Mouse (Mus musculus) heart, embryonic 10.5 days (tissue): Measurements from ENCODE around the gene Cnot3. TPM values are rescaled to one million over a fixed set of nuclear protein-coding genes. Genes with fewer than 3 reads are reported as not detected.
A peak's percentile ranks its signal among the peaks of the same experiment; 100 is the strongest.

Experiments used
- DNase-seq: peaks from one replicate; pipeline ENCODE4 v3.0.0-alpha.2; 2017; ENCODE audit warnings: low spot score
- H3K27ac ChIP-seq: fragments of 300-500 bp; sonication (generic); 2 replicates; pipeline ENCODE4 v1.5.1; 2016; ENCODE audit warnings: mild to moderate bottlenecking
- H3K27me3 ChIP-seq: fragments of 300-500 bp; sonication (generic); 2 replicates; pipeline ENCODE4 v1.6.1; 2016; ENCODE audit warnings: mild to moderate bottlenecking; ENCODE audit not compliant: poor library complexity, insufficient read depth, severe bottlenecking
- H3K36me3 ChIP-seq: fragments of 300-500 bp; sonication (generic); 2 replicates; pipeline ENCODE4 v1.6.1; 2016; ENCODE audit warnings: mild to moderate bottlenecking, moderate library complexity
- H3K4me1 ChIP-seq: fragments of 300-500 bp; sonication (generic); 2 replicates; pipeline ENCODE4 v1.6.1; 2016; ENCODE audit warnings: mild to moderate bottlenecking
- H3K4me3 ChIP-seq: fragments of 300-500 bp; sonication (generic); 2 replicates; pipeline ENCODE4 v1.5.1; 2016; ENCODE audit warnings: mild to moderate bottlenecking, moderate library complexity
- H3K9me3 ChIP-seq: fragments of 300-500 bp; sonication (generic); 2 replicates; pipeline ENCODE4 v1.6.1; 2016; ENCODE audit warnings: mild to moderate bottlenecking, moderate library complexity
- WGBS: fragments of 180-500 bp; shearing (Covaris S2); methylation state at CpG from one replicate; pipeline ENCODE4 v1.1.7; 2016; 5-methylcytosine and 5-hydroxymethylcytosine counted together
- polyA plus RNA-seq: library from polyadenylated mRNA; unstranded; fragments of >200 nt; fragmentation: Nextera tagmentation; extraction: Ambion mirVana; gene quantifications from 2 replicates; pipeline ENCODE4 v1.2.1, GENCODE M21; 2016

Gene Cnot3
- polyA plus RNA-seq, 1 experiment from 2014 or later: 56.4 TPM

DNA sequence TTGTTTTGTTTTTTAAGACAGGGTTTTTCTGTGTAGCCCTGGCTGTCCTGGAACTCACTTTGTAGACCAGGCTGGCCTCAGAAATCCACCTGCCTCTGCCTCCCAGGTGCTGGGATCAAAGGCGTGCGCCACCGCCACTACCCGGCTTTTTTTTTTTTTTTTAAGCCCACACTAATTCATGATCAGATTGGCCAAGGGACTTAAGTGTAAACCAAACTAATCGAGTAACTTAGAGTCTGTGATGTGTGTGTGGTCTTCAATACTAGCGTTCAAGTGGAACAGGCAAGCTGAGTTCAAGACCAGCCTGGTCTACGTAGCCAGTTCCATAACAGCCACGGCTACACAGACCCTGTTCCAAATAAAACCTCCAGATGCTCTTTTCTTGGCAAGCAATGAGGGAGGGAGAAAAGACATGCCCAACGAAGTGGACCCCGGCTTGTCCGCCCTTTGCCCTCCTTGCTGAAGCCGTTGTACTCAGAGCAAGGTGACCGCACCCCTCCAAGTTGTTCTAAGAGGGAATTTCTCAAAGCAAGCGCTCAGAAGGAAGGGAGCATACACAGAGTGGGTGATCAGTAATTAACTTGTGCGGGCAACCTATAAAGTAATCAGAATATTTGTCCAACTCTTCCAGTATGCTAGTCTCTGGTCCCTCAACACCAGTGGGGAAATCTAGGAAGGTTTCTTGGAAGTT, 19.6 kb downstream of the Cnot3 start:
- Histone ChIP-seq H3K9me3 (no peaks in the 10 kb centered on the region), H3K4me1 (peaks cover 28% of the 10 kb centered on the region), H3K4me3 (peak overlapping the region; percentile 80), H3K36me3 (peaks cover 40% of the 10 kb centered on the region), H3K27me3 (no peaks in the 10 kb centered on the region), H3K27ac (peak overlapping the region; percentile 92)
- WGBS: 30% methylated on average over 15 of the region's 15 CpGs
- DNase-seq: peak; percentile 78

DNA sequence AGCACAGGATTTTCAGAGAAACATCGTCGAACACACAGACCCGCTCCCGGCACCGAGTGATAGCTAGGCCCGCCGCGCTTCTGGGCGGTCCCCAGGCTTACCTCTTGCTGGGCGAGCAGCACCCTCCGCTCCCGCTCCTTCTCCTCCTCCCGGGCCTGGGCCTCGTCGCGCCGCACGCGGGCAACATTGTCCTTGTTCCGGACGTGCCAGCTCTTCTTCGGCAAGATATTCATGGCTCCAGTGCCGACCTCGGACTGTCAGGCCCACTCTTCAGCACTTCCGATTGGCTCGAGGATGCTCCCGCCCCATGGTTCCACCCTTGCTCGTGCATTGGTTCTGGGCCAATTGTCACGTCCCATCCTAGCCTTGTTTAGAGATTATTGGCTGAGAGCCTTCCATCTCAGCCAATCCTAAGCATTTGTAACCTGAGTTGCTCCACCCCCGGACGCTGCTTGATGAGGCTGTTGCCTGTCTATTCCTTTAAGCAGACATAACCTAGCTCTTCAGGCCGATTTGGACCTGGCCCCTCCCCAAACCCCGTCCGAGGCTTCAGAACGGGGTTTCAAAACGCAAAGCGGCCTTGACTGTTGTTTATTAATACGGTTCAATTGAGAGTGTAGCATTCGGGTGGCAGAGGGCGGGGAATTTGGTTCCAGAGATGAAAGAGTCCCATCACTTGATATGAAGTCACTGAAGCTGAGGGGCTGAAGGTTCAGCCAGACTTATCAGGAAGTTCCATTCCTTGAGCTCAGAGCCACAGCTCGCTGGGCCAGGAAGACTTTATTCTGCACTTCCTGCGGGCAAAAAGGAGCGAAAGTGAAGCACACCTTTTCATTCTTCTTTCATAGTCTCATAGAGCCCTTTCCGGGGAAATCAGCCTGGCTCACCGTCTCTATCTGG, 20.4 kb downstream of the Cnot3 start, which contains the start of gene Leng1:
TSS of gene Leng1 (minus strand) at position 626 of the 900 bp plus-strand sequence.
- DNase-seq: peak; percentile 99
- H3K27me3 ChIP-seq: no peaks in the 10 kb centered on the region
- peaks cover 33% of the 10 kb centered on the region for H3K36me3 ChIP-seq
- WGBS: 3% methylated on average over 45 of the region's 45 CpGs
- peak within 1 kb of the TSS; percentile 80 for H3K4me3 ChIP-seq
- H3K27ac ChIP-seq: peak within 1 kb of the TSS; percentile 92
- H3K9me3 ChIP-seq: no peaks in the 10 kb centered on the region
- H3K4me1 ChIP-seq: peaks cover 28% of the 10 kb centered on the region

DNA sequence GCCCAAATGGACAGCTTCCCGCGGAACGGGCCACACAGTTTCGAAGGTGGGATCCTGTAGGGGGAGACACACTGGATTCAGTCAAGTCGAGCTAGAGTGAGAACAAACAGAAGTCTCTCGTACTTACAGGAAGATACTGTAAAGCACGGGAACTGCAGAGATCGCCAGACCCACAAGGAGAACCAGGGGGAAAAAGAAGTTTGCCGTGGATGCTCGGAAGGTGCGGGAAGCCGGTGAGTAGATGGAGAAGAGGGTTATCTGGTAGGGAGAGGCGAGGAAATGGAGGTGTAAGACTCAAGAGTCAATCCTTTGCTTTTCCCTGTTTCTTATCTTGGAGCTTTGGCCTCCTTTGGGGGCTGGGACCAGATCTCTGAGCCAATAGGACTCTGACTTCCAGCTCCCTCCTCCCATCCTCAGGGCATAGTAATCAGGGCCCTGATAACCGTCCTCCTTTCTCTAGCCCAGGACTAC, 21.9 kb downstream of the Cnot3 start:
- no peaks in the 10 kb centered on the region for H3K27me3 ChIP-seq
- peaks cover 18% of the 10 kb centered on the region for H3K36me3 ChIP-seq
- H3K9me3 ChIP-seq: no peaks in the 10 kb centered on the region
- peaks cover 28% of the 10 kb centered on the region for H3K4me1 ChIP-seq
- H3K4me3 ChIP-seq: peak overlapping the region; percentile 43
- 6% methylated on average over 14 of the region's 14 CpGs for WGBS
- no peak for DNase-seq
- peak overlapping the region; percentile 25; the same call in 1 of the 2 replicates for H3K27ac ChIP-seq

DNA sequence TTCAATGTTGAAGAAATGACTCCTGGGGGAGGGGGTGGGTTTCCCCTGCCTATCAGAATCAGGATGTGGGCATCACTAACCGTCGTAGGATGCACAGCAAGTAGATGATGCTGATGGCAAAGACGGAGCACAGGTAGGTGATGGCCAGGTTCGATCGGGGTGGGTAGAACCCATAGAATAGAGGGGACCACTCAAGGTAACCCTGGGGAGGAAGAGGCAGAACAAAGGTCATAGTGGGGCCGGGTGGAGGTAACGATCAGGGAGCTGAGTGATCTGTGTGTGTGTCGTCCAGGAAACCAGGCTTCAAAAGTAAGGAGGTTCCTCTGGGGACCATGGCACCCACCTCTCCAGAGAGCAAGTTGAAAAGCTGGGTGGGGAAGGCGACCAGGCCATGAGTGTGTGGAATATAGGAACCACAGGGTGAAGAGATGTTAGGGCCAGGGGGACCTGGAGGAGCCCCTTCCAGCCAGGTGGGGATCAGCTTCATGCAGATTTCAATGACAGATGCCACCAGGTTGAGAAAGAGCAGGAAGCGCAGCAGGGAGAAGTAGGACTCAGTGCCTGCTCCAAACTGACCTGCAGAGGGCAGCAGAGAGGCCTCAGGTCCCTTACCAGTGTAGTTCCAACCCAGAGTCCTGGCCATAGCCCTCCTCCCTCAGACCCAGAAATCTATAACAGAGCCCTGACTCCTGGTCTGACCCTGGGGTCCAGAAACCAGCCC, 29.6 kb downstream of the Cnot3 start:
- no peak overlapping the region for H3K27ac ChIP-seq

DNA sequence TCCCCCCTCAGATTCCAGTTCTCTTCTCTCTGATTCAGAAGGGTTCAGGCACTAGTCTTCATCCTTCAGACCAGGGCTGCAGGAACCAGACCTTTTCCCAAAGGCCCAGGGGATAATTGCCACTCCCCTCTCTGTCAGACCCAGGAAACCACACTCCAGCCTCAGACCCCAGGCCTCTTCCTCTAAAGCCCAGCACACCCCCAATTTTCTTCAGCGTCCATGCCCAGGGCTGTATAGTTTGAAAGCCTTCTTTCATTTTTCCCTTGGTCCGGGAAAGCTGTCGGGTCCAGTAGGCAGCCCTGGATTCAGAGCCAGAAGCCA, 30.1 kb downstream of the Cnot3 start:
- H3K9me3 ChIP-seq: no peaks in the 10 kb centered on the region
- WGBS: 83% methylated on average over 3 of the region's 3 CpGs
- H3K4me3 ChIP-seq: no peak overlapping the region
- H3K27ac ChIP-seq: no peak overlapping the region
- no peaks in the 10 kb centered on the region for H3K4me1 ChIP-seq
- peaks cover 8% of the 10 kb centered on the region; the same call in 1 of the 2 replicates for H3K36me3 ChIP-seq
- no peak for DNase-seq
- H3K27me3 ChIP-seq: no peaks in the 10 kb centered on the region

More for the DNA sequence above, 29.6 kb downstream of the Cnot3 start:
- no peak overlapping the region for H3K4me3 ChIP-seq
- H3K27me3 ChIP-seq: no peaks in the 10 kb centered on the region
- no peaks in the 10 kb centered on the region for H3K4me1 ChIP-seq
- DNase-seq: peak; percentile 91
- H3K36me3 ChIP-seq: peaks cover 7% of the 10 kb centered on the region; the same call in 1 of the 2 replicates
- 69% methylated on average over 10 of the region's 10 CpGs for WGBS
- H3K9me3 ChIP-seq: no peaks in the 10 kb centered on the region

DNA sequence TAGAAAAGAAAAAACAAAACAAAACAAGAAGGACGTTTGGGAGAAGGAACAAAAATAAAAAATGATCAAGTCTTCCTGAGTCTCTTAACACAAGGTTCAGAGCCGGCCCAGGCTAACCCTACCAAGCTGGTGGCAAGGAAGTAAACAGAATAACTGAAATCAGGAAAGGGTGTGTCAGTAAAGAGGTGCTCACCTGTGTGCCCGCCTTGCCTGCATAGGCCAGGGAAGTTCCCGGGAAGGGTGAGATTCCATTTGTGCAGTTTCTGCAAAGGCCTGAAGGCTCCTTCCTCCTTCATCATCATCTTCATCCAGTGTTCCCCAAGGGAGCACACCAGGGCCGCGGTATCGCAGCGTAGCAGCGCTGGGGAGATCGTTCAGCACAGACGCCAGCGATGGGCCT, 31.3 kb downstream of the Cnot3 start:
- Histone ChIP-seq H3K36me3 (peaks cover 13% of the 10 kb centered on the region; the same call in 1 of the 2 replicates), H3K4me1 (no peaks in the 10 kb centered on the region), H3K27me3 (no peaks in the 10 kb centered on the region), H3K27ac (no peak overlapping the region), H3K4me3 (no peak overlapping the region), H3K9me3 (no peaks in the 10 kb centered on the region)
- DNase-seq: no peak
- WGBS: 85% methylated on average over 12 of the region's 12 CpGs

DNA sequence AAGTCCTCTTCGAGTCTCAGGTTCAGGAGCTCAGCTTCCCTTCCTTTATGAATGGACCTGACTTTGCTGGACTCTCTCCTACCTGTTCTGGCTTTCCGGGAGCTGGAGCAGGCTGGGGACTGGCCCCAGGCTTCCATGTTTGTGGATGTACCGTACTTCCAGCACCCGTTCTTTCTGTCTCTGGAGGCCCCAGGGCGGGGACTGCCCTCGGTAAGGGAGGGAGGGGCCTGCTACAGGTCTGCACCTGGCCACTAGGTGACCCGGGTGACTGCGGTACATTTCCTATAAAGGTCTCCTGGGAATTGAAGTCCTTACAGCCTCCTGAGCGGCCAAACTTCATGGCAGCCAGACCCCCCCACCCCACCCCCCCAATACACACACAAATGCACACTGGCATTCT, 32.3 kb downstream of the Cnot3 start, which contains the start of gene Tmc4:
TSS of gene Tmc4 (minus strand) at position 212 of the 400 bp plus-strand sequence.
- Histone ChIP-seq H3K4me3 (no peak within 1 kb of the TSS), H3K27ac (no peak within 1 kb of the TSS), H3K27me3 (no peaks in the 10 kb centered on the region), H3K9me3 (no peaks in the 10 kb centered on the region), H3K4me1 (no peaks in the 10 kb centered on the region), H3K36me3 (peaks cover 13% of the 10 kb centered on the region; the same call in 1 of the 2 replicates)
- no peak for DNase-seq
- WGBS: 50% methylated on average over 9 of the region's 9 CpGs

DNA sequence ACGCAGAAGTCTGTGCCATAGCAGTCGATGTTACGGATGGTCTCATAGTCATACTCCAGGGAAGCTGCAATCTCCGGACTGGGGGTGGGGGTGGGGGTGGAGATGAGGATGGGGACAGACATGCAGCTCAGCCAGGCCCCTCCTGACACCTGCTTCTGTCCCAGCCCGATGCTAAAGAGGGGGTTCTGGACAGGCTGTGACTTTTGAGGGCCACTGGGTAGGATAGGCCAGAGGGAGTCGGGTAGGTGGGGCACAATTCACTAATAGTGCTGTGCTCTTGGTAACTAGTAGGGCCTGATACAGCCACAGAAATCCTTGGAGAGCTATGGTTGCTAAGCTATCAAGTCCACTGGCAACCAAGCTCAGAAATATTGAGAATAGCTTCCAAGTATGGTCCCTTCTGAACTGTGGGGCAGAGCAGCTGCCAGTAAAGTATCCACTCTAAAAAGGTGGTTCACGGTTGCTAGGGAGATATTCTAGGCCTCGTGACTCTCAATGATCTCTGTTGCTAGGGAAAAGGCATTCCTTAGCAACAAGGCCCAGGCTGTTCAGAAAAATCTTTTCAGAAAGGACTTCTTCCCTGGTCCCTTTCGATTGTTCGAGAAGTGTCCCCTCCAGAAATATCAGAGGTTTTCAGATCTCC, 39.0 kb downstream of the Cnot3 start:
- WGBS: 86% methylated on average over 10 of the region's 10 CpGs
- no peaks in the 10 kb centered on the region for H3K9me3 ChIP-seq
- no peak for DNase-seq
- H3K27me3 ChIP-seq: no peaks in the 10 kb centered on the region
- no peak overlapping the region for H3K4me3 ChIP-seq
- no peaks in the 10 kb centered on the region for H3K4me1 ChIP-seq
- H3K36me3 ChIP-seq: peaks cover 46% of the 10 kb centered on the region
- no peak overlapping the region for H3K27ac ChIP-seq

DNA sequence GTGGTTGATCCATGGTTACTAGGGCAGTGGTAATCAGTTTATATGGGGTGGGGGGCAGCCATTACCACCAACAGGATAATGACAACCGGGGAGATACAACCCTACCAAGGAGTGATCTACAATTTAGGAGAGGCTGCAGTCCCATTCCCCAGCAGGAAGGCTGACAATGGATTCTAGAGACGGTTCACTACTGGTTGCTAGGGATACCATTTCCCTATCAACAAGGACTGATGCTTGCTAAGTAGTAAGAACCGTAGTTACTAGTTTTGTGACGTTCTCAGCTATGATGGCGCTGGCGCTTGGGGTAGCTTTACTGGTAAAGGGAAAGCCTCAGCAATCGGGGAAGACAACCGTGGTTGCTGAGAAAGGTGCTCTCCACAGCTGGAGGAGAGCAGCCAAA, 39.6 kb downstream of the Cnot3 start:
- H3K4me3 ChIP-seq: no peak overlapping the region
- peaks cover 46% of the 10 kb centered on the region for H3K36me3 ChIP-seq
- no peaks in the 10 kb centered on the region for H3K27me3 ChIP-seq
- no peaks in the 10 kb centered on the region for H3K4me1 ChIP-seq
- DNase-seq: peak; percentile 52
- H3K27ac ChIP-seq: no peak overlapping the region
- 86% methylated on average over 8 of the region's 8 CpGs for WGBS
- no peaks in the 10 kb centered on the region for H3K9me3 ChIP-seq

DNA sequence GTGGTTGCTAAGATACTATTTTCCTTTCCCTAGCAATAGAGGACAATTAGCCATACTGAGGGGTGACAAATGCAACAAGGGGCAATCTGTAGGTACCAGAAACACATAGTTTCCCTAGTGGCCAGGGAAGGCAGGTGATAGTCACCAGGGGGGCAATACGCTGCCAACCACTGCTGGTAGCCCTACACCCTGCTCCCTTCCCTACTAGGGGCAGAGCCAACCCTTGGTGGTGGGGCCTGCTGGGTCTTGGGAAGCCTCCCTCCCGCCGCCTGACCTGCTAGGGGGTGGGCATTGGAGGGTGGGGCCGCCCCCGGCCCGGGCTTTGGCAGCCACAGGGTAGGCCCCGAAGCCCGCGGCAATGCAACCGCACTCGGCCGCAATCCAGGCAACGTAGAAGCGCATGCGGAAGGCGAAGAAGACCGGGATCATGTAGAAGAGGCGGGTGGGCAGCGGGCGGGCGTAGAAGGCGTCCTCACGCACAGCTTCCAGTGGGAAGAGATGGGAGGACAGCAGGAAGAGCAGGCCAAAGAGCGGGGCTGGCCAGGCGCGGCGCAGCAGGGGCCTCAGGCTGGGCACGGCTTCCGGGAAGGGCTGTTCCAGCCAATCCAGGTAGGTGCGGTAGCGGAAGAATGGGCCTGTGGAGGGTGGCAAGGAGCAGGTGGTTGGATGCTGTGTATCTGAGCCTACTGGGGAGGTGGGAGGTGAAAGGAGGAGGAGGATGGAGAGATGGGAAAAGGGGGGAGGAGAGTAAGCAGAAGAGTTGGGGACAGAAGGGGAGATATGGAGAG, 40.5 kb downstream of the Cnot3 start:
- 84% methylated on average over 31 of the region's 31 CpGs for WGBS
- peak; percentile 64 for DNase-seq
- H3K4me1 ChIP-seq: no peaks in the 10 kb centered on the region
- no peaks in the 10 kb centered on the region for H3K9me3 ChIP-seq
- H3K27ac ChIP-seq: no peak overlapping the region
- H3K4me3 ChIP-seq: no peak overlapping the region
- peaks cover 40% of the 10 kb centered on the region for H3K36me3 ChIP-seq
- no peaks in the 10 kb centered on the region for H3K27me3 ChIP-seq

DNA sequence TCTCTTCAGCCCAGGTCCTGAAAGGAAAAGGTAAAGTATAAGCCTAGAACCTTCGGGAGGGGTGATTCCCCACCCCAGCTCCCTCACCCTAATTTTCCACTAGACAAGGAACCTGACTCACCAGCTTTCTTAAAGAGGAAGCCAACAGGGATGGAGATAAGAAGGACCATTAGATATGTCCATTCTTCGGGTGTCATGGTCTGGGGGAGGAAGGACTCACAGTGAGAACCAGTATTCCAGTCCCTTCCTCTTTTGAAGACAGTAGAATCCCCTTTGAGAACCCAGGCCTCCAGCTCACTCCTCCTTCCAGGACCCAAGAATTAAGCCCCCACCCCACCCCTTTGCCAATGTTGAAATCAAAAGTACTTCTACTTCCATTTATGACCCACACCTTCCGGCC, 46.9 kb downstream of the Cnot3 start:
- Histone ChIP-seq H3K27me3 (no peaks in the 10 kb centered on the region), H3K9me3 (no peaks in the 10 kb centered on the region), H3K4me3 (peak overlapping the region; percentile 77), H3K4me1 (peaks cover 21% of the 10 kb centered on the region; the same call in 1 of the 2 replicates), H3K27ac (peak overlapping the region; percentile 94), H3K36me3 (peaks cover 24% of the 10 kb centered on the region)
- DNase-seq: no peak
- 28% methylated on average over 3 of the region's 3 CpGs for WGBS
